Mouse (Mus musculus) c-Kit-positive CD71-positive TER-119-positive erythroid progenitor cells, embryonic 14.5 days (primary cell): ENCODE data around the gene 1110017D15Rik.

ENCODE experiments used
- DNase-seq: peaks from one replicate; pipeline ENCODE4 v3.0.0-alpha.2; 2013; ENCODE audit warnings: low spot score

1110017D15Rik gene

DNA sequence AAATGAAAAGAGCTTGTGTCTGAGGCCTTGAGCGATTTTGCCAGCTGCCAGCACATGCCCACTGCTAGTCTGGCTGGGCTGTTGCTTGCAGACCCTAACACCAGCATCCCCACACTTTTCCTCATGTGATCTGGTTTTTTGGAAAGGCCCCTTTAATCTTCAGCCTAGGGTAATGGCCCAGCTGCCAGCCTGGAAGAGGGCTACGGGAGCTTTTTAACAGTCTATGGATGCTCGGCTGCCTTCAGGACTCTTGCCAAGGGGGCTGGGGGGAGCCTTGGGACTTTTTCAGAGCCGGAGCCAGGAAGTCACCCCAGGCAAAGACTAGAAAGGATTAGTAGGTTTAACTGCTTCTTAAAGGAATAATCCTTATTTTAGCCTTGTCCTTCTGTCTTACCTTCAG is 3.8 kb downstream of the 1110017D15Rik start:
- DNase-seq, result no peak

- no peak for DNase-seq
Observed at GRCm38 (mm10) chr4:41507998-41508397, 9.1 kb downstream of the 1110017D15Rik start.

DNA sequence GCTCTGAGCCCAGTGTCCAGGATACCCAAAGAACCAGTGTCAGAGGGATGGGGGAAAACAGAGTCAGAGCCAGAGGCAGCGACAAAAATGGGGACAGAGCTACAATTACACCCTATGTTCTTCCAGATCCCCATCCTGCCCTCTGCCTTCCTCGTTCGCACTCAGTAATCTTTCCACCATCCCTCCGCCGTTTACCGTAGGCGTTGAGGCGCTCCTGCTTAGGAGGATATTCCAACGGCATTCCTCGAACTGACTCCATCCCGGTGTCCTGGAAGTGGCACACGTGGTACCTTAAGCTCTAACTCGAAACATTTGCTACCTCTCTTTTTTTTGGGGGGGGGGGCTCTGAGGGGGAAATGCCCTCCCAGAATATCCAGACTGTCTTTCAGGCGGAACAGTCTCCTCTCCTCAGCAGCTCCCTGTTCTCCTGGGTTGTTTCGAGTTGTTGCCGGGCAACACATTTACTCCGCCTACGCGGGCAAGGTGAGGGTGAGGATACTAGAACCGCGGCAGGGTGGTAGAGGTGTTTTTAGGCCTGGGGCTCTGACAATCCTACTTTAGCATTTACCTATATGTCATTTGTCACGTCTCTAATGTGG is 9.7 kb downstream of the 1110017D15Rik start:
- no peak for DNase-seq

DNA sequence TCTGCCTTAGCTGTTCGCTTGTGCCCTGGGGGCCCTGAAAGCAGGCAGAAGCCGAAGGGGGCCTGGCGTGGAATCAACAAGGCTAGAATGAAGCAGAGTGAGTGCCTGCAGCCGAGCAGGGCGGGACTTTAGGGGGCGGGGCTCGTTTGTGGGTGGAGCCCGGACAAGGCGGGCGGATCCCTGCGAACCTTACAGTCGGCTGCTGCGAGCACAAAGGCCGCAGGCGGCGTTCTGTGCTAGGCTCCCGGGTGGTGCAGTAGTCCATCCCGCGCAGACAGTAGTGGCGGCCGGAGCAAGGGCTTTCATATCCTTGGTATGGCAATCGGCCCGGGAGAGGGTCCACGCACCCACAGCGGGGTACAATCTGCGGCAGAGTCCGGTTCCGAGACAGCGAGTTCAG is 10.2 kb downstream of the 1110017D15Rik start:
- peak; percentile 68 for DNase-seq

GRCm38 (mm10) chr4:41506156-41506555 is 11.0 kb downstream of the 1110017D15Rik start:
- peak; percentile 57 for DNase-seq

- no peak for DNase-seq
Observed at GRCm38 (mm10) chr4:41505131-41505551, 12.0 kb downstream of the 1110017D15Rik start.

GRCm38 (mm10) chr4:41504325-41504724 is 12.8 kb downstream of the 1110017D15Rik start:
- DNase-seq, result no peak

- DNase-seq, result peak; percentile 88
Observed at GRCm38 (mm10) chr4:41502986-41503412, 14.1 kb downstream of the 1110017D15Rik start, which contains the start of gene AI464131. TSS of gene AI464131 (minus strand) at chr4:41503076.

GRCm38 (mm10) chr4:41502171-41502940 is 14.8 kb downstream of the 1110017D15Rik start:
- DNase-seq, result no peak

DNA sequence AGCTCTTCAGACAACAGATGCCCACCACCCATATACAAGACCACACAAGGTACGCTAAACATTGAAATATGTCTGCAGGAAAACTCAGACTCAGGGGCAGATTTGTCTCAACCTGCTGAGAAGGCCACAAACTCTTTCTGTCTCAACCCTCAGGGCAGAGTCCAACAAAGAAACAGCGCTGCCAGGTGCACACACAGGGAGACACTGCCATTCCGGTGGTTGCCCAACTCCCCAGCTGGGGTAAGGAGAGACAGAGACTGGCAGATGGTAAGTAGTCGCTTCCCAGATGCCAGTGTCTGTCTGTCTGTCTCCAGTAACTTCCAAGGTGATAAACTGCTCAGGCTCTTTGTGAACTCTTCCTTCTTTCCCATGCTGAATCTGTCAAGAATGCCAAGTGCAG is 16.3 kb downstream of the 1110017D15Rik start:
- DNase-seq, result no peak

DNA sequence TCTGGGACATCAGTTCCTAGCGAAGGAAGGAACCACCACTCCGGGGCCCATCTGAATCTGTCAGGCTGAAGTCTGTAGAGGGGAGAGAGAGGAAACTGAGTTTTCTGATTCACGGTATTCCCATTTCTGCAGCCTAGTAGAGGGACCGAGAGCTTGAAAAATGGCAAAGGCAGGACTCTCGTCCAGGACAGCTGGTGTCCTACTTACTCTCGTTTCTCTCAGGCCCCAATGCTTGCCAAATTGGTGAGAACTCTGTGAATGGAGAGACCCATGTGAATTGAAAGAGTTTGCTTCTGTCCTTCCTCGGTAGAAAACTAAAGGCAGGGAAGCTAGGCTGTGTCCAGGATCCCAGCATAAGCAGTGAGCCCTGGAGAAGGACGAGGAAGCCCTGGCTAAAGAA is 17.5 kb downstream of the 1110017D15Rik start:
- DNase-seq, result no peak

- no peak for DNase-seq
Observed at GRCm38 (mm10) chr4:41498921-41499391, 18.2 kb downstream of the 1110017D15Rik start.

DNA sequence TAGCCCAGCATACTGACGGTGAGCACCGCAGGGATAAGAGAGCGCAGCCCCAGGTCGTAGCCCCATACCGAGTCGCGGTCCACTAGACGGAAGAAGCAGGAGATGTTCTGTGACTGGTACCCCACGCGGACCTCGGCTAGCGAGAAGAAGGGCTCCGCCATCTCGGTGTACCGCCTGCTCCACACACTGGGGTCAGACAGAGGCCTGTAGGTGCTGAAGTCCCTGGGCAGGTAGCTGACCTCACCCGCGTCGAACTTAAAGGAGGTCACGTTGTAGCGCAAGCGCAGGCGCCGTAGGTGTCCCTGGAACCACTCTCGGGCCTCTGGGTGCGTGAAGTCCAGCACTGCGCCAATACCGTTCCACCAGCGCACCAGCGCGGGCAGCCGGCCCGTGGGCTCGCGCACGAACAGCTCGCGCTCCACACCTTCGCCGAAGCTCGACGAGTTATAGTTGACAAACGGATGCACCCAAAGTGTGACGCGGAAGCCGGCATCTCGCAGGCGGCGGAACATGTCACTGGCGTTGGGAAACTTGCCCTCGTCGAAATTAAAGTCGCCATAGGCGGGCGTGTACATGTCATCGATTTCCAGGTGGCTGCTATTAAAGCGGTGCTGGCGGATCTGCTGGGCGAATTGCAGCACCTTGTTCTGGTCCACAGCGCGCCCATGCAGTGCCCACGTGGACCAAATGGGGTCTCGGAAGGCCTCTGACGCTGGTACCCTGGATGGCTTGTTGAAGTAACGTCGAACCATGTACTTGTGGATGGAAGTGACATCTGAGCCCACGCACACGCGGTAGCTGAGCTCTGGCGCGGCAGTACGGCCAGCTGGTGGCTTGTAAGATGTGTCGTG is 18.9 kb downstream of the 1110017D15Rik start:
- no peak for DNase-seq

- DNase-seq, result no peak
Observed at GRCm38 (mm10) chr4:41497579-41497978, 19.6 kb downstream of the 1110017D15Rik start.

DNA sequence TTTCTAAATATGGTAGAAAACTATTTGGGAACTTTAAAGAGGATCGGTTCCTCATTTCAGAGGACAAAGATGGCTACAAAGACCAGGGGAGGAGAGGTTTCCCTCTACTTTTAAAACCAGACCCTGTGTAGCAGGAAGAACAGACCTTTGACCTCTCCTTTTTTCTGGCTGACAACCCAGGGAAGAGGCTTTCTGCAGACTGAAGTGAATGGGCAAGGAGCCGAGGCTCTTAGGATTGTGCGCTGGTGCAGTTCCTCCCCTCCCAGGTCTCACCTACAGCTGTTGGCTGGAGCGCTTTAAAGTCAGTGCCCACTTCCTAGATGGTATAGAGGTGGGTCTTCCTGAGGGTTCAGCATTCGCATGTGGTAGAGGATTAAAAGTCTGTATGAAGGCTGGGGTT is 20.1 kb downstream of the 1110017D15Rik start:
- no peak for DNase-seq

GRCm38 (mm10) chr4:41495850-41496249 is 21.3 kb downstream of the 1110017D15Rik start:
- DNase-seq, result no peak

DNA sequence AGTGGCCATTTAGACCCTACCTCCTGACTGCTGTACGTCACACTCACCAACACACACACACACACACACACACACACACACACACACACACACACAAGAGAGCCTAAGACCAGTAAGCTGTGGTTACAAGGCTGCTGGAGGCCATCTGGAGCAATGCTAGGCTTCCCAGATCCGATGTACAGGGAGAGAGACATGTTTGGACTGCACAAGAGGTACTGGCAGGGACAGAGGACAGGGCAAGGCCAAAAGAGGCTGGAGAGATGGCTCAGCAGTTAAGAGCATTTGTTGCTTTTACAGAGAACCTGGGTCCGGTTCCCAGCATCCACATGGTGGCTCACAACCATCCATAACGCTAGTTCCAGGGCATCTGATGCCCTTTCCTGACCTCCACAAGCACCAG is 22.1 kb downstream of the 1110017D15Rik start:
- no peak for DNase-seq

DNA sequence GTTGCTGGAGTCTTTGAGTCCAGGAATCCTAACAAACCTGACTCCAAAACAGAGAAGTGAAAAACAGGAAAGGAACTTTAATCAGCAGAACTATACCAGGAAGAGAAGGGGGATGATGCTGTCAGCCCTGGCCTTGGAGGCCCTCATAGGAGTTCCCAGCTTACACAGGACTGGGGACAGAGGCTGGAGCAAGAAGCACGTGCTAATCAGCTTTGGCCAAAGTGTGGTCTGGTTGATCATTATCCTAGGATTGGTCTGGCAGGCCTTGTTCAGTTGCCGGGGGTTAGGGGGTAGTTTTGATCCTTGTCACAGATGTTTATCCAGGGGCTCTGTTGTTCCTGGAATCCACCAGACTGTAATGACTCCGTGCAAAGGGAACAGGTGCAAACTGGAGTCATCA is 22.8 kb downstream of the 1110017D15Rik start:
- DNase-seq, result no peak

GRCm38 (mm10) chr4:41493464-41494116 is 23.5 kb downstream of the 1110017D15Rik start:
- DNase-seq, result no peak

DNA sequence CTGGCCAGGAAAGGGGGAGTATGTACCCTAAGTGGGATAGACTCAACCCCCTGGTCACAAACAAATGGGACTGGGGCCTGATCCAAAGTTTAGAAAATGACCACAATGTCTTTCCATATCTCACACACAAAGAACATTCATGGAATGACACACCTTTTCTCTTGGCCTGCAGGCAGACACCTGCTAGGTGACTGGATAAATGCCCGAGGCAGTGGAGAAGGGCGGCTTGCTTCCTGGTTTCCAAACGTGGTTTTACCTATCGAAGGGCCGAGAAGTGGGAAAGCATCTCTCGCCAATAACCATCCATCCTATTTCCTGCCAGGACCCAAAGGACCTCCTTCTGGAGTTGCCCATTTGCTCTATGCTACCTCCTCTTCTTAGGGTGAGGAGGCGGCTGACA is 24.2 kb downstream of the 1110017D15Rik start:
- no peak for DNase-seq

GRCm38 (mm10) chr4:41481601-41482017 is 35.5 kb downstream of the 1110017D15Rik start:
- DNase-seq, result no peak

GRCm38 (mm10) chr4:41480254-41480653 is 36.9 kb downstream of the 1110017D15Rik start:
- DNase-seq, result no peak
